Mouse (Mus musculus) lung, postnatal 0 days (tissue): ENCODE measurements around the gene Atp6v0a4. TPM values are rescaled to one million over a fixed set of nuclear protein-coding genes. Genes with fewer than 3 reads are reported as not detected.

Experiments
- ATAC-seq: fragments of 200-750 bp; cut with Nextera tagmentation; 2 replicates; pipeline ENCODE4 v1.8.0; 2017; ENCODE audit warnings: moderate library complexity
- DNase-seq: peaks from one replicate; pipeline ENCODE4 v3.0.0-alpha.2; 2016; ENCODE audit warnings: low spot score
- H3K27ac ChIP-seq: fragments of 300-500 bp; sonication (generic); 2 replicates; pipeline ENCODE4 v1.5.1; 2014; ENCODE audit warnings: antibody characterized with exemption, mild to moderate bottlenecking, low read length, mixed read lengths
- H3K27me3 ChIP-seq: fragments of 300-500 bp; sonication (generic); replicated peaks from 2 replicates; pipeline ENCODE4 v1.6.1; 2014; ENCODE audit warnings: low read length, mixed read lengths; ENCODE audit not compliant: insufficient read depth
- H3K36me3 ChIP-seq: fragments of 300-500 bp; sonication (generic); 2 replicates; pipeline ENCODE4 v1.6.1; 2014; ENCODE audit warnings: low read length, mixed read lengths; ENCODE audit not compliant: insufficient read depth
- H3K4me1 ChIP-seq: fragments of 300-500 bp; sonication (generic); 2 replicates; pipeline ENCODE4 v1.6.1; 2014; ENCODE audit warnings: antibody characterized with exemption, low read depth, low read length, mixed read lengths; ENCODE audit not compliant: insufficient read depth
- H3K4me2 ChIP-seq: fragments of 300-500 bp; sonication (generic); replicated peaks from 2 replicates; pipeline ENCODE4 v1.6.1; 2014; ENCODE audit warnings: low read depth, mild to moderate bottlenecking, low read length, moderate library complexity, mixed read lengths
- H3K4me3 ChIP-seq: fragments of 300-500 bp; sonication (generic); 2 replicates; pipeline ENCODE4 v1.5.1; 2014; ENCODE audit warnings: low read depth, low read length
- H3K9ac ChIP-seq: fragments of 300-500 bp; sonication (generic); replicated peaks from 2 replicates; pipeline ENCODE4 v1.6.1; 2014; ENCODE audit warnings: low read depth, mild to moderate bottlenecking
- H3K9me3 ChIP-seq: fragments of 300-500 bp; sonication (generic); 2 replicates; pipeline ENCODE4 v1.6.1; 2016; ENCODE audit warnings: low read length, mixed read lengths
- CTCF ChIP-seq: IDR thresholded peaks from 2 replicates; pipeline ENCODE4 v1.5.1; 2016; ENCODE audit warnings: antibody characterized with exemption, mild to moderate bottlenecking
- EP300 ChIP-seq: IDR thresholded peaks from 2 replicates; pipeline ENCODE4 v1.6.1; 2016; ENCODE audit warnings: antibody characterized with exemption, mild to moderate bottlenecking, control low read depth
- WGBS: fragments of 180-500 bp; shearing (Covaris S2); extraction: QIAGEN DNeasy Blood & Tissue Kit; methylation state at CpG from one replicate; pipeline ENCODE4 v1.1.7; 2014; 5-methylcytosine and 5-hydroxymethylcytosine counted together
- polyA plus RNA-seq: library from polyadenylated mRNA; unstranded; fragments of >200 nt; fragmentation: Nextera tagmentation; extraction: Ambion mirVana; gene quantifications from 2 replicates; pipeline ENCODE4 v1.2.1, GENCODE M21; 2015

The Atp6v0a4 gene
- polyA plus RNA-seq, 1 experiment from 2014 or later = 20.0 TPM

DNA sequence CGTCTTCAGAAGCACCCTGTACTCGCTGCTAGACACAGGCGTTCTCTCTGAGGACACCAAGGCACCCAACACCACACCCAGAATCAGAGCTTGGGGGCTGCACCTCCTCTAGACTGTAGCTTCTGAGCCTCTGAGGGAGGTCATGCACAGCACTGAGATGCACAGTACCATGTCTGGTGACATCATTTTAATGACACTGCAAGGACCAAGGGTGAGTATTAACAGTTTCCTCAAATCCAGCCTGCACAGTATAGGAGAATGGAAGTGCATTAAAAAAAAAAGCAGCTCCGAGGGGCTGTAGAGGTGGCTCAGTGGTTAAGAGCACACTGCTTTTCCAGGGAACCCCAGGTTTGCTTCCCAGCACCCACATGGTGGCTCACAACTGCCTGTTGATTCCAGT is 35.2 kb upstream of the Atp6v0a4 start:
- Histone ChIP-seq H3K4me2 (no peak overlapping the region), H3K9ac (no peak overlapping the region), H3K9me3 (no peaks in the 10 kb centered on the region), H3K36me3 (no peaks in the 10 kb centered on the region), H3K27ac (no peak overlapping the region), H3K4me1 (no peaks in the 10 kb centered on the region), H3K4me3 (no peak overlapping the region), H3K27me3 (no peaks in the 10 kb centered on the region)
- no peak for DNase-seq
- no peak for TF ChIP-seq EP300
- TF ChIP-seq CTCF = no peak
- WGBS = 86% methylated on average over 4 of the region's 4 CpGs
- ATAC-seq = no peak

DNA sequence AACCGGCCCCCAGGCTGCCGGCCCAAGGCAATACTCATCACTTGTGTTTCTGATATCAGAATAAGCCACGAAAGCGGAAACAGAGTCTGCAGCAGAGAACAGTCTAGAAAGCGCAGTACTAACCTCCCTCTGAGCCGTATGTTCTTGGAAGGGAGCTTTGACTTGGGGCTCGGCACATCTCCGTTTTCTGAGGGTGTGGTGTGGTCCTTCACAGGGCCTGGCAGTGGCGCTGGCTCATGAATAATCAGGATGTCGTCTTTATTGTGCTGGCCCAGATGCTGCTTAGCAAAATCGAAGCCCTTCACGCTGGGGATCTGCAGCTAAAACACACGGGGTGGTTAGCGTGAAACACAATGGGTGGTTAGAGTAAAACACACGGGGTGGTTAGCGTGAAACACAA is 33.5 kb upstream of the Atp6v0a4 start:
- no peak for TF ChIP-seq CTCF
- TF ChIP-seq EP300 = no peak
- DNase-seq = no peak
- Histone ChIP-seq H3K4me3 (no peak overlapping the region), H3K4me1 (no peaks in the 10 kb centered on the region), H3K27me3 (no peaks in the 10 kb centered on the region), H3K27ac (no peak overlapping the region), H3K4me2 (no peak overlapping the region), H3K9ac (no peak overlapping the region), H3K9me3 (no peaks in the 10 kb centered on the region), H3K36me3 (no peaks in the 10 kb centered on the region)
- ATAC-seq = no peak
- WGBS = 86% methylated on average over 16 of the region's 16 CpGs

DNA sequence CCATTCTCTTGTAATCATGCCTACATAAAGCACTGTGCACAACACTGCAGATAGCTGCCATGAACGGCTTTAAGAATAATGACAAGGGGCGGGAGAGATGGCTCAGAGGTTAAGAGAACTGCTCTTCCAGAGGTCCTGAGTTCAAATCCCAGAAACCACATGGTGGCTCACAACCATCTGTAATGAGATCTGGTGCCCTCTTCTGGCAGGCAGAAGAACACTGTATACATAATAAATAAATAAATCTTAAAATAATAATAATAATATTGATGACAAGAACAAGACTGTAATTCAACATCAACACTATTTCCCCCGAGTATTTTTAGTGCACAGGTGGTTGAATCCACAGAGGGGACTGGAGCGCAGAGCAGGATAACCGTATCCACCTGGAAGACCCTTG is 31.8 kb upstream of the Atp6v0a4 start:
- H3K36me3 ChIP-seq = no peaks in the 10 kb centered on the region
- TF ChIP-seq EP300 (no peak), CTCF (peak; percentile 52)
- no peak overlapping the region for H3K27ac ChIP-seq
- no peaks in the 10 kb centered on the region for H3K9me3 ChIP-seq
- ATAC-seq (no peak), DNase-seq (no peak)
- H3K4me3 ChIP-seq = no peak overlapping the region
- WGBS = 90% methylated on average over 5 of the region's 5 CpGs
- no peaks in the 10 kb centered on the region for H3K4me1 ChIP-seq
- H3K9ac ChIP-seq = no peak overlapping the region
- H3K27me3 ChIP-seq = no peaks in the 10 kb centered on the region
- H3K4me2 ChIP-seq = no peak overlapping the region

GRCm38 (mm10) chr6:38152305-38152704 is 27.9 kb upstream of the Atp6v0a4 start:
- Histone ChIP-seq H3K9me3 (no peaks in the 10 kb centered on the region), H3K4me3 (no peak overlapping the region), H3K4me2 (no peak overlapping the region), H3K9ac (no peak overlapping the region), H3K27ac (no peak overlapping the region), H3K27me3 (no peaks in the 10 kb centered on the region), H3K36me3 (no peaks in the 10 kb centered on the region), H3K4me1 (no peaks in the 10 kb centered on the region)
- 64% methylated on average over 11 of the region's 11 CpGs for WGBS
- no peak for TF ChIP-seq EP300
- ATAC-seq = no peak
- no peak for DNase-seq

- H3K36me3 ChIP-seq = no peaks in the 10 kb centered on the region
- ATAC-seq = no peak
- WGBS = 91% methylated on average over 19 of the region's 19 CpGs
Measured at GRCm38 (mm10) chr6:38149483-38149882, 25.1 kb upstream of the Atp6v0a4 start.

DNA sequence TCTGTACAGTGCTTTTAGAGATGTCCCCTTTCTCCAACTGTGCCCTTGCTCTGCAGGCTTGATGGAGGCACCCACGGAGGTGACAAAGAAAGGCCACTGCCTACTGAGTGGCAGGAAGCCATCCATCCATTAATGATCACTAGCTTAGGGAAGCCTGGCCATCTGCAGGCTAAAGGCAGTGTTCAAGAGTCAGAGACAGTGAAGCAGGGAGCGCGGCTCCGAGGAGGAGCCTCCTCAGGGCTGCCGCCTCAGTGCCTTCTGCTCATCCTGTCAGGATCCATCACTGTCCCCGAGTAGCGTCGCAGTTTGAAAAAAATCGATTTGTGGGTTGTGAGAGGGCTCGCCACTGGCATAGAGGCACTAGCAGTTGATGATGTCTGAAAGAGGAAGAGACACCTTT is 24.2 kb upstream of the Atp6v0a4 start:
- Histone ChIP-seq H3K36me3 (no peaks in the 10 kb centered on the region), H3K4me2 (no peak overlapping the region), H3K4me1 (peaks cover 8% of the 10 kb centered on the region; the same call in 1 of the 2 replicates), H3K9ac (no peak overlapping the region), H3K27ac (no peak overlapping the region), H3K9me3 (no peaks in the 10 kb centered on the region), H3K4me3 (no peak overlapping the region), H3K27me3 (no peaks in the 10 kb centered on the region)
- TF ChIP-seq CTCF (no peak), EP300 (no peak)
- ATAC-seq = no peak
- WGBS = 89% methylated on average over 10 of the region's 10 CpGs
- DNase-seq = no peak

More at GRCm38 (mm10) chr6:38149483-38149882, 25.1 kb upstream of the Atp6v0a4 start:
- Histone ChIP-seq H3K4me2 (no peak overlapping the region), H3K27me3 (no peaks in the 10 kb centered on the region), H3K27ac (no peak overlapping the region), H3K9me3 (no peaks in the 10 kb centered on the region), H3K4me3 (no peak overlapping the region), H3K9ac (no peak overlapping the region), H3K4me1 (peaks cover 5% of the 10 kb centered on the region; the same call in 1 of the 2 replicates)
- no peak for TF ChIP-seq EP300
- no peak for TF ChIP-seq CTCF
- DNase-seq = no peak

DNA sequence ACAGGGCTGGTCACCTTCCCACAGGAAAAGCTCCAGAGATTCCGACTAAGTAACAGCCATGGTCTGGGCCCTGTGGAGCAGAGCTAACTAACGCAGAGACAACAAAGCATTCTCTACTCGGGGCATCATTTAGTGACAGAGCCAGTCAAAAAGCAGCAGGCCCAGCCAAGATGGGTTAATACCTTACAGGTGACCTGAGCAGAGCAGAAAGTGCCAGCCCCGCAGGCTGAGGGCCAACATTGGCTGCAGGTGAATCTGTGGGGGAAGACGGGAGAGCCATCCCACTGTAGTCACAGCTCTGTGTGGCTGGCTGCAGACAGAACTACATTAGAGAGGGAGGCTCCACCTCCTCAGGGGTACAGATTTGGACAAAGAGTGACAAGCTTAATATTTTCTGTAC is 22.9 kb upstream of the Atp6v0a4 start:
- no peak for ATAC-seq
- Histone ChIP-seq H3K4me3 (no peak overlapping the region), H3K36me3 (no peaks in the 10 kb centered on the region), H3K9me3 (no peaks in the 10 kb centered on the region), H3K4me2 (no peak overlapping the region), H3K27ac (no peak overlapping the region), H3K9ac (no peak overlapping the region), H3K27me3 (no peaks in the 10 kb centered on the region), H3K4me1 (peaks cover 10% of the 10 kb centered on the region; the same call in 1 of the 2 replicates)
- WGBS = 81% methylated on average over 5 of the region's 5 CpGs
- no peak for TF ChIP-seq EP300
- TF ChIP-seq CTCF = no peak
- no peak for DNase-seq
